Mouse (Mus musculus): ENCODE measurements at regions not wholly inside any gene's neighbourhood (a gene's known extent, or its start where the extent isn't known, plus 50 kb on each side); places are given as distances from the start of the nearest gene placed in this dataset.

GRCm38 (mm10) chr2:114853715-114854530 is 199.2 kb upstream of the Dph6 start:
- Histone ChIP-seq H3K36me3 (ENCODE audit: insufficient read depth) (no peaks in the 10 kb centered on the region), H3K4me3 (ENCODE audit: low read depth, low read length) (no peak overlapping the region), H3K27me3 (ENCODE audit: insufficient read depth, low read length) (no peaks in the 10 kb centered on the region), H3K27ac (ENCODE audit: low read depth, low read length) (peak overlapping the region; percentile 15; the same call in 1 of the 2 replicates), H3K4me1 (ENCODE audit: insufficient read depth) (no peaks in the 10 kb centered on the region), H3K9ac (no peak overlapping the region), H3K9me3 (ENCODE audit: low read length) (no peaks in the 10 kb centered on the region), H3K4me2 (ENCODE audit: low read depth) (peak overlapping the region; percentile 15)
- ATAC-seq (peak; percentile 93), DNase-seq (peak; percentile 95)
- peak; percentile 93 for TF ChIP-seq CTCF (IDR thresholded peaks at IDR 0.05; ENCODE audit: low read depth)
- WGBS, result 15% methylated on average over 13 of the region's 13 CpGs

DNA sequence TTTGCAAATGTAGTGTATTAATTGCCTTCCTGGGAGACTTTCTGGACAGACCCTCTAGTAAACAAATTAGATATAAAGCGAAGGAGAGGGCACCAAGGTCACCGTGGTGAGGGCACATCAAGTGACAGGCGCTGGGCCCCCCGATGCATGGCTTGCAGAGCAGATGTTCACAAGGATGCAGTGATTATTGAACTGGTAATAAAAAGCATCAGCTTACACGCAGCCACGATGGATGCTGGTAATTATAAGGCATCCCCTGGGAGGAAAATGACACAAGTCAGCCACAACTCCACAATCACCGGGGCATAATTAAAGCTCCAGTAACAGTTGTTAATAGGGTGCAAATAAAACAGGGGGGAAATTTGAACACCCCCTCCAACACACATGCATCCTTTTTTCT is 217.5 kb upstream of the Dph6 start:
- no peak for TF ChIP-seq CTCF (IDR thresholded peaks at IDR 0.05; ENCODE audit: low read depth)

GRCm38 (mm10) chr2:114873090-114873489 is 218.3 kb upstream of the Dph6 start:
- no peak overlapping the region for H3K9ac ChIP-seq
- no peak overlapping the region for H3K4me3 ChIP-seq (ENCODE audit: low read depth, low read length)
- no peak for TF ChIP-seq CTCF (IDR thresholded peaks at IDR 0.05; ENCODE audit: low read depth)
- H3K36me3 ChIP-seq (ENCODE audit: insufficient read depth), result no peaks in the 10 kb centered on the region
- 22% methylated on average over 4 of the region's 4 CpGs for WGBS
- DNase-seq (no peak), ATAC-seq (no peak)
- no peaks in the 10 kb centered on the region for H3K9me3 ChIP-seq (ENCODE audit: low read length)
- H3K4me2 ChIP-seq (ENCODE audit: low read depth), result no peak overlapping the region
- H3K27ac ChIP-seq (ENCODE audit: low read depth, low read length), result no peak overlapping the region
- H3K27me3 ChIP-seq (ENCODE audit: insufficient read depth, low read length), result no peaks in the 10 kb centered on the region; the same call in 1 of the 2 replicates
- 0 out of 2 replicates have a peak, but pooled peaks cover 4% of the 10 kb centered on the region for H3K4me1 ChIP-seq (ENCODE audit: insufficient read depth)

More for the DNA sequence above, 217.5 kb upstream of the Dph6 start:
- Histone ChIP-seq H3K4me3 (ENCODE audit: low read depth, low read length) (no peak overlapping the region), H3K4me1 (ENCODE audit: insufficient read depth) (0 out of 2 replicates have a peak, but pooled peaks cover 4% of the 10 kb centered on the region), H3K27me3 (ENCODE audit: insufficient read depth, low read length) (no peaks in the 10 kb centered on the region; the same call in 1 of the 2 replicates), H3K9me3 (ENCODE audit: low read length) (no peaks in the 10 kb centered on the region), H3K36me3 (ENCODE audit: insufficient read depth) (no peaks in the 10 kb centered on the region), H3K4me2 (ENCODE audit: low read depth) (no peak overlapping the region), H3K9ac (no peak overlapping the region), H3K27ac (ENCODE audit: low read depth, low read length) (no peak overlapping the region)
- DNase-seq (no peak), ATAC-seq (no peak)
- 22% methylated on average over 7 of the region's 7 CpGs for WGBS

- no peak for ATAC-seq
- whole genome bisulfite sequencing, result 36% methylated on average over 2 of the region's 2 CpGs
- H3K4me1 ChIP-seq (ENCODE audit: insufficient read depth), result no peaks in the 10 kb centered on the region
- no peak overlapping the region for H3K4me2 ChIP-seq (ENCODE audit: low read depth)
- no peaks in the 10 kb centered on the region; the same call in 1 of the 2 replicates for H3K27me3 ChIP-seq (ENCODE audit: insufficient read depth, low read length)
- no peak overlapping the region for H3K27ac ChIP-seq (ENCODE audit: low read depth, low read length)
- no peak overlapping the region for H3K9ac ChIP-seq
- H3K4me3 ChIP-seq (ENCODE audit: low read depth, low read length), result no peak overlapping the region
- H3K36me3 ChIP-seq (ENCODE audit: insufficient read depth), result no peaks in the 10 kb centered on the region
- H3K9me3 ChIP-seq (ENCODE audit: low read length), result no peaks in the 10 kb centered on the region
- DNase-seq, result no peak
- no peak for TF ChIP-seq CTCF (IDR thresholded peaks at IDR 0.05; ENCODE audit: low read depth)
These were observed 224.3 kb upstream of the Dph6 start for GRCm38 (mm10) chr2:114879084-114879483.

DNA sequence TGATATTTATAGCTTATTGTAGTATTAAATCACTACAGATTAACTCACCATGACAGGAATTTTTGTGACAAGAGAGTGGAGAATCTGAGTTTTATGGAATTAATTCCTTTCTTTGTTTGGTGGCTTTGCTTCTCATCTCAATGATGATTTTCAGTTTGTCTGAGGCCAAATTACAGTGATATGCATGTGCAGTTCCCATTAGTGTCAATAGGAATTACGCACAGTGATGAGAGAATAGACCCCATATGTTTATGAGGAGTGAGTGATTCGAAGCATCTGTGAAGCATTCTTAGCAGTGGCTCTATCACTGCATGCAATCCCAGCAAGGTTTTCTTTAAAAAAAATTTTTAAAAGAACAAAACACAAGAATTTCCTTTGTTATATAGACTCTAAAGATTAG is 225.0 kb upstream of the Dph6 start:
- Histone ChIP-seq H3K4me3 (ENCODE audit: low read depth, low read length) (no peak overlapping the region), H3K27ac (ENCODE audit: low read depth, low read length) (no peak overlapping the region), H3K9me3 (ENCODE audit: low read length) (no peaks in the 10 kb centered on the region), H3K4me1 (ENCODE audit: insufficient read depth) (no peaks in the 10 kb centered on the region), H3K4me2 (ENCODE audit: low read depth) (no peak overlapping the region), H3K27me3 (ENCODE audit: insufficient read depth, low read length) (no peaks in the 10 kb centered on the region; the same call in 1 of the 2 replicates), H3K36me3 (ENCODE audit: insufficient read depth) (no peaks in the 10 kb centered on the region), H3K9ac (no peak overlapping the region)
- no peak for ATAC-seq
- DNase-seq, result no peak
- WGBS, result 48% methylated on average over 2 of the region's 2 CpGs
- no peak for TF ChIP-seq CTCF (IDR thresholded peaks at IDR 0.05; ENCODE audit: low read depth)

GRCm38 (mm10) chr2:114885734-114886260 is 231.0 kb upstream of the Dph6 start:
- H3K4me3 ChIP-seq (ENCODE audit: low read depth, low read length), result no peak overlapping the region
- H3K4me1 ChIP-seq (ENCODE audit: insufficient read depth), result no peaks in the 10 kb centered on the region
- no peaks in the 10 kb centered on the region for H3K9me3 ChIP-seq (ENCODE audit: low read length)
- no peak for TF ChIP-seq CTCF (IDR thresholded peaks at IDR 0.05; ENCODE audit: low read depth)
- H3K4me2 ChIP-seq (ENCODE audit: low read depth), result no peak overlapping the region
- WGBS, result 94% methylated on average over 2 of the region's 2 CpGs
- DNase-seq, result no peak
- ATAC-seq, result no peak
- no peaks in the 10 kb centered on the region; the same call in 1 of the 2 replicates for H3K27me3 ChIP-seq (ENCODE audit: insufficient read depth, low read length)
- no peak overlapping the region for H3K9ac ChIP-seq
- H3K36me3 ChIP-seq (ENCODE audit: insufficient read depth), result no peaks in the 10 kb centered on the region
- H3K27ac ChIP-seq (ENCODE audit: low read depth, low read length), result no peak overlapping the region

- no peak for ATAC-seq
- TF ChIP-seq CTCF (IDR thresholded peaks at IDR 0.05; ENCODE audit: low read depth), result no peak
- Histone ChIP-seq H3K4me2 (ENCODE audit: low read depth) (no peak overlapping the region), H3K4me1 (ENCODE audit: insufficient read depth) (no peaks in the 10 kb centered on the region), H3K36me3 (ENCODE audit: insufficient read depth) (no peaks in the 10 kb centered on the region), H3K9me3 (ENCODE audit: low read length) (no peaks in the 10 kb centered on the region), H3K4me3 (ENCODE audit: low read depth, low read length) (no peak overlapping the region), H3K27me3 (ENCODE audit: insufficient read depth, low read length) (no peaks in the 10 kb centered on the region), H3K9ac (no peak overlapping the region), H3K27ac (ENCODE audit: low read depth, low read length) (no peak overlapping the region)
- no peak for DNase-seq
- 71% methylated on average over 2 of the region's 2 CpGs for WGBS
These were observed 244.0 kb upstream of the Dph6 start for GRCm38 (mm10) chr2:114898812-114899211.

Measured in forebrain, postnatal 0 days (tissue).